Mouse (Mus musculus) midbrain, embryonic 10.5 days (tissue): ENCODE data around the gene Slc47a1. TPM values are rescaled to one million over a fixed set of nuclear protein-coding genes. Genes with fewer than 3 reads are reported as not detected.
"Not testable (repeated sequence)": the region's sequence is repeated elsewhere in the genome, so short reads cannot be mapped to it uniquely, and the experiment has no call there.

Experiments used
- DNase-seq: peaks from one replicate; pipeline ENCODE4 v3.0.0-alpha.2; 2017; ENCODE audit warnings: low spot score
- H3K27ac ChIP-seq: fragments of 300-500 bp; sonication (generic); replicated peaks from 2 replicates; pipeline ENCODE4 v1.5.1; 2016; ENCODE audit warnings: mild to moderate bottlenecking
- H3K27me3 ChIP-seq: fragments of 300-500 bp; sonication (generic); 2 replicates; pipeline ENCODE4 v1.6.1; 2016; ENCODE audit warnings: low read depth, mild to moderate bottlenecking; ENCODE audit not compliant: poor library complexity, severe bottlenecking
- H3K36me3 ChIP-seq: fragments of 300-500 bp; sonication (generic); 2 replicates; pipeline ENCODE4 v1.6.1; 2016; ENCODE audit warnings: mild to moderate bottlenecking, moderate library complexity
- H3K4me1 ChIP-seq: fragments of 300-500 bp; sonication (generic); 2 replicates; pipeline ENCODE4 v1.6.1; 2016
- H3K4me3 ChIP-seq: fragments of 300-500 bp; sonication (generic); 2 replicates; pipeline ENCODE4 v1.5.1; 2016; ENCODE audit warnings: mild to moderate bottlenecking, moderate library complexity
- H3K9me3 ChIP-seq: fragments of 300-500 bp; sonication (generic); replicated peaks from 2 replicates; pipeline ENCODE4 v1.6.1; 2016; ENCODE audit warnings: mild to moderate bottlenecking
- WGBS: fragments of 180-500 bp; shearing (Covaris S2); methylation state at CpG from one replicate; pipeline ENCODE4 v1.1.7; 2016; 5-methylcytosine and 5-hydroxymethylcytosine counted together
- polyA plus RNA-seq: library from polyadenylated mRNA; unstranded; fragments of >200 nt; fragmentation: Nextera tagmentation; extraction: Ambion mirVana; gene quantifications from 2 replicates; pipeline ENCODE4 v1.2.1, GENCODE M21; 2016

The Slc47a1 gene
- 0.10 TPM in 1 of 2 replicates, not detected in the other for polyA plus RNA-seq

DNA sequence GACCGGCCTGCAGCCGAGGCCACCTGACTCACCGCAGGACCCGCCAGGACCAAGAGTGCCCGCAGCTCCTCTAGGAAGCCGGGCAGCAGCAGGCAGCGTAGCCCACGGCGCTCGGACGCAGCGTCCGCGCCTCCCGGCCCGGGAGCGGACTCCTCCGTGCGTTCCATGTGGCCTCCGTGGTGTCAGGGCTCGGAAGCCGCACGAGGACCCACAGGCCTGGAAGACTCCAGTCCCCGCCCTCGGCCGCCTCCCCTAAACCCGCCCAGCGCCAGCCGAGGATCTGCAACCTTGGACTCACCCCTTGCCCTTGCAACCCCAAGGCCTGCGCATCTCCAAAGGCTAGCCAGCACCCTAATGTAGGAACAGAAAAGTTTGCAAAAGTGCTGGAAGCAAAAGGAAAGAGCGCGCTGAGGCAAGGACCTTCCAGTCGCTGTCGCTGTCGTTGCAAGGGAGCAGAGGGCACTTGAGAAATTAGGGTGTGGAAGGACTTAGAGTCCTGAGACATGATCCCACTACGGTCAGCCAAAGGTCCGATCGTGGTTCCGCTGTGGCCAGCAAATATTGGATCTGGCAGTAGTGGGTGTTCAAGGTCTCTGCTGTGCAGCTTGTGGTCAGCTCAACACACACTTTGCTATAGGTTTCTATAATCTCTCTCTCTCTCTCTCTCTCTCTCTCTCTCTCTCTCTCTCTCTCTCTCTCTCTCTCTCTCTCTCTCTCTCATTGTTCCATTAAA is at the start of gene Slc47a1:
TSS of gene Slc47a1 (minus strand) at position 465 of the 733 bp plus-strand sequence.
- WGBS: 17% methylated on average over 39 of the region's 39 CpGs
- peaks cover 8% of the 10 kb centered on the region for H3K4me1 ChIP-seq
- peak; percentile 31 for DNase-seq
- peaks cover 57% of the 10 kb centered on the region for H3K27me3 ChIP-seq
- no peak within 1 kb of the TSS for H3K27ac ChIP-seq
- no peaks in the 10 kb centered on the region for H3K36me3 ChIP-seq
- no peaks in the 10 kb centered on the region for H3K9me3 ChIP-seq
- peak within 1 kb of the TSS; percentile 47 for H3K4me3 ChIP-seq

DNA sequence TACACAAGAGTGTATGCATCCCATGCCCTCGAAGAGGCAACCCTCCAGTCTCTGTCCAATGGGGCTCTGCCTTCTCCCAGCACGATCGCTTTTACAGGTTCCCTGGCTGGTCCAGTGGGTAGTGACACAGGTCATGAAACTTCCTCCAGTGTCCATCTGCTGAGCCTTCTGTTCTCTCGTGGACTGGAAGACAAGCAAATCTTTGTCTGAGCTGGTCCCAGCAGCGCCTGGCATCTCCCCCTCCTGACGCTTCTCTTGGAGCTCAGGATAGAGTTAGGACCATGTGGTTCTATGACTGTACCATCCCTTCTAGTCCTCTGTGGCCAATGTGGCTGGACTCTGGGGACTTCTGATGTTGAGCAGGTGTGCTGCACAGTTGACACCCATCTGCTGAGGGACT is 41.1 kb upstream of the Slc47a1 start:
- Histone ChIP-seq H3K4me3 (no peak overlapping the region), H3K9me3 (peaks cover 4% of the 10 kb centered on the region; the same call in 1 of the 2 replicates), H3K4me1 (no peaks in the 10 kb centered on the region), H3K27me3 (no peaks in the 10 kb centered on the region; the same call in 1 of the 2 replicates), H3K27ac (no peak overlapping the region), H3K36me3 (no peaks in the 10 kb centered on the region)
- 89% methylated on average over 6 of the region's 6 CpGs for WGBS
- DNase-seq: no peak

DNA sequence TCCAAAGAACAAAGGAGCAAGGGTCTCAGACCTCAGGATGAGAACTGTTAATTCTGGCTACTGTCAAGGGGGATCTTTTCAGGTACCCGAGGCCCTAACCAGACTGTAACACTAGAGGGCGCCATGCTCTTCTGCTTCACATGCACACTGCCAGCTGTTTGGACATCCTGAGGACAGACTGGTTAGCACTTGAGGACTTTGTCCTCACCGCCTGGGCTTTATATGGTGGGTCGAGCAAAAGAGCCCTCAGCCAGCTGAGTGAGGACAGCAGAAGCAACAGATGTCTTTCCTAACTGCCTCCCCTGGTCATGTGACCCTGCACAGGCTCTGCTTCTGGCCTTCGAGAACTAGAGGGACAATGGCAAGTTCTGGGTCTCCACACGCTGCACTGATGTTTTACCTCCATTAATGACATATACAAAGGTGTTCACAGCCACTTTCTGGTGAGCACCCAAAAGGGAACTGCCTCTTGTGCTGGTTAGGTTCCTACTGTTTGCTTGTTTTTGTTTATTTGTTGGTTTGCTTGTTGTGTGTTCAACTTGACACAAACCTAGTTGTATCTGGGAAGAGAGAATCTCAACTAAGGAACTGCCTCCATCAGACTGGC is 39.9 kb upstream of the Slc47a1 start:
- H3K4me1 ChIP-seq: no peaks in the 10 kb centered on the region
- 32% methylated on average over 6 of the region's 6 CpGs for WGBS
- DNase-seq: peak; percentile 84
- H3K27ac ChIP-seq: 0 out of 2 replicates have a peak overlapping the region, but pooled peaks have one; percentile 34
- no peaks in the 10 kb centered on the region; the same call in 1 of the 2 replicates for H3K27me3 ChIP-seq
- peaks cover 4% of the 10 kb centered on the region; the same call in 1 of the 2 replicates for H3K9me3 ChIP-seq
- H3K4me3 ChIP-seq: no peak overlapping the region
- no peaks in the 10 kb centered on the region for H3K36me3 ChIP-seq

DNA sequence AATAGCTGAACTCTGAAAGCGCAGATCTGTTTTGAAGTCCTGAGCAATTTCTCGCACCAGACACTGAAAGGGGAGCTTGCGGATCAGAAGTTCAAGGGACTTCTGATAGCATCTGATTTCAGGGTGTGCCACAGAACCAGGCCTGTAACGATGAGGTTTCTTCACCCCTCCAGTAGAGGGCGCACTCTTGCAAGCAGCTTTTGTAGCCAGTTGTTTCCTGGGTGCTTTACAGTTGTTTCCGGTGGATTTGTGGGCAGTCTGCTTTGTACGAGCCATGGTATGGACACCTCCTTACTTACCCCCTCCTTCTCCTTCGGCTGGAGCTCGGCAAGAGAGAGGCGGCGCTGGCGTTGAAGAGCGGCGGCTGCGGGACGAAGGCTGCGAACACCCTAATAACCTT is 38.4 kb upstream of the Slc47a1 start:
- not testable (repeated sequence) for H3K27me3 ChIP-seq, H3K27ac ChIP-seq, DNase-seq, H3K4me3 ChIP-seq, H3K9me3 ChIP-seq, H3K36me3 ChIP-seq, H3K4me1 ChIP-seq
- WGBS: 88% methylated on average over 17 of the region's 17 CpGs

DNA sequence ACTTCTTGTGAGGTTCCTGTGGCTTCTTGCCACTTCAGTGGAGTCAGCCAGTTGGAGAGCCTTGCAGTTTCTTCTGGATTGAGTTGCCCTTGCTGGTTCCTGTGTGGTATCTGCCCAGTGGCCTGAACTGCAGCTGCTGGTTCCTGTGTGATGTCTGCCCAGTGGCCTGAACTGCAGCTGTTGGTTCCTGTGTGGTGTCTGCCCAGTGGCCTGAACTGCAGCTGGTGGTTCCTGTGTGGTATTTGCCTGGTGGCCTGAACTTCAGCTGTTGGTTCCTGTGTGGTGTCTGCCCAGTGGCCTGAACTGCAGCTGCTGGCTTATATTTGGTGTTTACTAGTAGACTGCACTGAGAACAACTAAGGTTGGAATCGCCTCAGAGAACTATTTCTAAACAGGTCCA is 37.3 kb upstream of the Slc47a1 start:
- Histone ChIP-seq H3K4me1 (no peaks in the 10 kb centered on the region), H3K36me3 (no peaks in the 10 kb centered on the region), H3K27me3 (no peaks in the 10 kb centered on the region; the same call in 1 of the 2 replicates), H3K9me3 (peaks cover 4% of the 10 kb centered on the region; the same call in 1 of the 2 replicates), H3K4me3 (no peak overlapping the region), H3K27ac (no peak overlapping the region)
- 86% methylated on average over 1 of the region's 1 CpGs for WGBS
- DNase-seq: no peak

DNA sequence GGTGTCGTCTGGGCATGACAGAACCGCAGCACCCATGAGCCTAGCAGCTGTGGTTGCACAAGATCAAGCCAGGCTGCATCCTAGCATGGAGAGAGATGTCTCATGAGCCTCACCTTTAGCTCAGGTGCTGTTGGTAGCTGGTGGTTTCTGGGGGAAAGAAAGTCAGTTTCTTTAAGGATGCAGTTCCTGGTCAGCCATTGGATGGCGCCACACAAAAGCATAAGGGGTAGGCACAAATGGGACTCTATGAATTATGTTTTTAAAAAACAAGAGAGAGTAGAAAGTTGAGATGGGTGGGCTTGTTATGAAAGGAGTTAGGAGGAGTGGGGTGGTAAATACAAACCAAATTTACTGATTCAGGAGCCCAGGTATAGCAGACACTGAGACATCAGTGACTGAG is 36.4 kb upstream of the Slc47a1 start:
- Histone ChIP-seq H3K4me3 (no peak overlapping the region), H3K36me3 (no peaks in the 10 kb centered on the region), H3K27ac (no peak overlapping the region), H3K27me3 (no peaks in the 10 kb centered on the region; the same call in 1 of the 2 replicates), H3K9me3 (no peaks in the 10 kb centered on the region), H3K4me1 (no peaks in the 10 kb centered on the region)
- DNase-seq: no peak
- 85% methylated on average over 3 of the region's 3 CpGs for WGBS

DNA sequence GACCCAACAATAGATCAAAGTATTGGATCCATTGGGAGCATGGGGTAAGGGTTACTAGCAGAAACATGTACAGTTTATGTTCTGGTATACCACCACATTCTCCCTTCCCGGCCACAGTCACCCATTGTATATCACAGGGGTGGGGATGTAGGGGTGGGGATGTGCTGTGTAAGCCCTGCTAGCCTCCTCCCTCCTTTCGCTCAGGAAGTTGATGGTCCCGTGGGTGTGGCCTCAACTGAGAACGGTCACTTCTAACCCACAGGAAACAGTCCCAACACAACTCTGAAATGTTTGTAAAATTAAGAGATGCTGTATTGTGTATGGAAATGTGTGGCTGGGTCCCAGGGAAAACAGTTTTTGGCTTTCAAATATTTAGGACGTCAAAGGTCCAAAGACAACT is 35.3 kb upstream of the Slc47a1 start:
- no peak overlapping the region for H3K4me3 ChIP-seq
- no peak overlapping the region for H3K27ac ChIP-seq
- no peaks in the 10 kb centered on the region for H3K36me3 ChIP-seq
- H3K27me3 ChIP-seq: no peaks in the 10 kb centered on the region
- no peak for DNase-seq
- H3K9me3 ChIP-seq: no peaks in the 10 kb centered on the region
- 77% methylated on average over 5 of the region's 5 CpGs for WGBS
- no peaks in the 10 kb centered on the region for H3K4me1 ChIP-seq

DNA sequence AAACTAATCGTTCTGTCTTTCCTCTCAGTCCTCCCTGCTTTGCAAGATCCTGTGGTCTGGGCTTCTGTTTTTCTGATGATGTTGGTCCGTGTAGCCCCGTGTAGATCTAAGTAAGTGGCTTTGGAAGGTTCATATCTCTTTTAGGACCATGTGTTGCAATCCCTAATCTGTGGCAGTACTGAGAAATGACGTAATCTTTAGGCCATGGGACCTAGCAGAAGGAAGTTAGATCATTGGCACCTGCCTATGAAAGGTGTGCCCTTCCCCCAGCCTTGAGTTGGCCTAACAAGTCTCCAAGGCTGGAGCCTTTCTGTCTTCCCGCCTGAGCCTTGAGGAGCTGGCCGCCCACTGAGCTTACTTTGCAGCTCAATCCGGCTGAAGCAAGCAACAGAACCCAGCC is 33.7 kb upstream of the Slc47a1 start:
- Histone ChIP-seq H3K9me3 (no peaks in the 10 kb centered on the region), H3K27ac (no peak overlapping the region), H3K27me3 (no peaks in the 10 kb centered on the region), H3K36me3 (no peaks in the 10 kb centered on the region), H3K4me1 (0 out of 2 replicates have a peak, but pooled peaks cover 4% of the 10 kb centered on the region), H3K4me3 (no peak overlapping the region)
- WGBS: 44% methylated on average over 7 of the region's 7 CpGs
- DNase-seq: no peak

DNA sequence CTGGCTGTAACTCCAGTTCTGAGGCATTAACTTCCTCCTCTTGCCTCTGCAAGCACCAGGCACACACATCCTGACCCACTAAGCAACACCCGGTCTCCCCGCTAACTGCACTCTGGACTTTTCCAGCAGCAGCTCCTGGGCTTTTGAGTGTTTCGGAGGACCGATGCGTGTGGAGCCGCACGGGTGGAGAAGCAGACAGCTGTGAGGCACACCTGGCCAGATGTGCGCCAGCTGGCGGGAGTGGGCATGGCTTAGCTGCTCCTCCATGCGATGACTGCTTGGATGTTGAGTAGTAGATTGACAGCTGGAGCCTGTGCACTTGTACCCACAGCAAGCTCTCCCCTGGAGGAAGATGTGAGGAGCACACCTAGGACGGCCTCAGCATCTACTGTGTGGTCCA is 33.1 kb upstream of the Slc47a1 start:
- no peaks in the 10 kb centered on the region for H3K9me3 ChIP-seq

DNA sequence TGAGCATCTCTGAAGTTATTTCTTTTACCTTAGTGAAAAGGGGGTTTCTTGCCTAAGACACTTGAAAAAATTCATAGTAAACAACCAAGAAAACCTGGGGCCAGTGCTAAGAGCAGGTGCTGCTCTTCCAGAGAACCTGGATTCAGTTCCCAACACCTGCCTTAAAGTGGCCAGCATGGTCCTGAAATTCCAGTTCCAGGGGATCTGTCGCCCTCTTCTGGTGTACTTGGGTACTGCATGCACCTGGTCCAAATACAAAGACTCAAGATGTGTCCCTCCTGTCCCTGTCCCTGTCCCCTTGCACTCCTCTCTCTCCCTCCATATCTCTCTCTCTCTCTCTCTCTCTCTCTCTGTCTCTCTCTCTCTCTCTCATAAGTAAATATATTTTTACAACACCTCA is 32.0 kb upstream of the Slc47a1 start:
- Histone ChIP-seq H3K36me3 (no peaks in the 10 kb centered on the region), H3K4me3 (no peak overlapping the region), H3K27me3 (no peaks in the 10 kb centered on the region), H3K4me1 (0 out of 2 replicates have a peak, but pooled peaks cover 4% of the 10 kb centered on the region), H3K27ac (no peak overlapping the region), H3K9me3 (no peaks in the 10 kb centered on the region)
- DNase-seq: peak; percentile 85
- WGBS: 0% methylated on average over 1 of the region's 1 CpGs

More for the DNA sequence above, 33.1 kb upstream of the Slc47a1 start:
- 87% methylated on average over 11 of the region's 11 CpGs for WGBS
- 0 out of 2 replicates have a peak, but pooled peaks cover 4% of the 10 kb centered on the region for H3K4me1 ChIP-seq
- H3K27ac ChIP-seq: no peak overlapping the region
- DNase-seq: no peak
- H3K36me3 ChIP-seq: no peaks in the 10 kb centered on the region
- no peak overlapping the region for H3K4me3 ChIP-seq
- no peaks in the 10 kb centered on the region for H3K27me3 ChIP-seq

DNA sequence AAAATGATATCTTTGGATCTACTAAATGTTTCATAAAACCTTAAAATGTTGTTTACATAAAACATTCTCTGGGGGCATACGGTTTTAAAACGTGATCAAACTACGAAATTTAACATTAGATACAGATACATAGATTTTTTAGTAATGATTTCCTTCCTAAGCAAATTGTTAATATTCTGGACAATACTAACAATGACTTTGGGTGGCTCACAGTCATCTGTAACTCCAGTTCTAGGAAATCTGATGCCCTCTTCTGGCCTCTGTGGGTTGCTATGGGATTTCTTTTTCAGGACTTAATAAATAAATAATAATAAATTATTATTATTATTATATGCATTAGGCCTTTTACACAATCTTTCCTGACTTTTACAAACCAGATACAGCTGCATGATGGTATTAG is 30.9 kb upstream of the Slc47a1 start:
- WGBS: 21% methylated on average over 3 of the region's 3 CpGs
- no peaks in the 10 kb centered on the region for H3K27me3 ChIP-seq
- DNase-seq: no peak
- peak overlapping the region; percentile 85; the same call in 1 of the 2 replicates for H3K27ac ChIP-seq
- no peaks in the 10 kb centered on the region for H3K9me3 ChIP-seq
- peak overlapping the region; percentile 60 for H3K4me3 ChIP-seq
- H3K36me3 ChIP-seq: no peaks in the 10 kb centered on the region
- H3K4me1 ChIP-seq: 0 out of 2 replicates have a peak, but pooled peaks cover 4% of the 10 kb centered on the region

DNA sequence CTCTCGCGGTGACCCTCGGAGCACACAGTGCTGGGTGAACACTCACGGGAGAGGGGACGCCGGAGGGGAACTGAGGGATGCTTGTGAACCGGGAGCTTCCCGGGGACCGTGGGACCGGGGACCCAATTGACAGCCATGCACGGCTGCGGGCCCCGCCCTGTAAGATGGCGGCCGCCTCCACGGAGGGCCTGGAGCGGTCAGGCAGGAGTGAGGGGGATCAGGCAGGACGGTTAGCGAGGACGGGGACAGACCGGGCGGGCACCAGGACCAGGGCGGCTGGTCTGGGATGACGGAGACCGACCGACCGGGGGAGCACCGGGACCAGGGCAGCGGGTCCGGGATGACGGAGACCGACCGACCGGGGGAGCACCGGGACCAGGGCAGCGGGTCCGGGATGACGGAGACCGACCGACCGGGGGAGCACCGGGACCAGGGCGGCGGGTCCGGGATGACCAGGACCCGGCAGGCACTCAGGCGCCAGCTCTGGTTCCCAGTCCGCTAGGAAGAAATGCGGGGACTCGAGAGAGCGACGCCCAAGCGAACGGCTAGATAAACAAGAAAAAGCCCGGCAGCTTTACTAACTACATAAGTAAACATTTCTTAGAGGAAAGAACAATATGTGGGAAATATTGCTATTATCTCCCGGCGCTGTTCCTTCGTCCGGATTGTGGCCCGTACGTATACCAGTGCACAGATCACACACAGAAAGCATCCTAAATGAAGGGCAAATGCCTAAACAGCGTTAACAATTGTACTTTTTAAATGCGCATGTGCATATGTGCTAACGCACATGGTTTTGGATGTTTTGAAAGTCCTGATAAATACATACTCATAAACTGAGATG is 30.3 kb upstream of the Slc47a1 start:
- WGBS: under 1% methylated on average over 64 of the region's 64 CpGs
- DNase-seq: peak; percentile 87

More for the DNA sequence above, 30.3 kb upstream of the Slc47a1 start:
- peak overlapping the region; percentile 60 for H3K4me3 ChIP-seq
- H3K9me3 ChIP-seq: no peaks in the 10 kb centered on the region
- peak overlapping the region; percentile 85 for H3K27ac ChIP-seq
- H3K36me3 ChIP-seq: no peaks in the 10 kb centered on the region
- H3K4me1 ChIP-seq: 0 out of 2 replicates have a peak, but pooled peaks cover 4% of the 10 kb centered on the region
- H3K27me3 ChIP-seq: no peaks in the 10 kb centered on the region
